Mouse (Mus musculus) A20 (cell line): ENCODE measurements at regions not wholly inside any gene's neighbourhood (a gene's known extent, or its start where the extent isn't known, plus 50 kb on each side); places are given as distances from the start of the nearest gene placed in this dataset.
A peak's percentile ranks its signal among the peaks of the same experiment; 100 is the strongest.

Experiments
- DNase-seq: peaks from one replicate; pipeline ENCODE4 v3.0.0-alpha.2; 2011; ENCODE audit warnings: low read depth, low spot score

DNA sequence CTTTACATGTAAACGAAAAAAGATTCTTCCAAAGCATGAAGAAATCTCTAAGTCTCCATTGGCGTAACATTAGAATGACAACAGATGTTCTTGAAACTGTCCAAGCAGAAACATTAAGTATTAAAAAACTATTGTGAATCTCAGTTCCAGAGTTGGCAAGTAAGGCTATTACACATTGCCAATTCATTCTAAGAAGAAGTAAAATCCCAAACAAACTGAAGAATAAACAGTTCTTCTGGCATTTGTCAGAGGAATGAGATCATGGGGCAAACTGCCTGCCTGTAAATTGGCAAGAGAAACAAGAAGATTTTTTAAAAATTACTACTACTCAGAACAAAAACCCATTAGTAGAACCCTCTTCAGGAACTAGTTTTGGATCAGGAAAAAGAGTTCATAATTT lies 680.1 kb downstream of the Nova1 start:
- no peak for DNase-seq

DNA sequence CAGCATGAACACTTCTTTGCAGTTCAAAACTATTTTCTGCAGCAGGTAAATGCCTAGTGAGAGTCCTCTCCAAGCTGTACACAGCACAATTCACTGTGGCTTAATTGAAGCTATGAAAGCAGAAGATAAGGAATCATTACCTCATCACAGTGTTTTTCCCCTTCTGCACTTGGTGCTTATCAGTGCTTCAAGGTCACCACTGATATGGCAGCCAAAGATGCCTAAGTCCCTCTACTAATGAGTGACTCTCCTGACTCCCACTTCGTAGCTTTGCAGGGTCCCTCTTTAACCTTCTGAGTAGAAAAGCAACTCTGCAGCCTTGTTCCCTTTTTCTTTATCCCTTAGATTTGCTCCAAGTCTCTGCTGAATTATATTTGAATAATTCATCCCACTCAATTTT lies 692.9 kb downstream of the Nova1 start:
- no peak for DNase-seq

DNA sequence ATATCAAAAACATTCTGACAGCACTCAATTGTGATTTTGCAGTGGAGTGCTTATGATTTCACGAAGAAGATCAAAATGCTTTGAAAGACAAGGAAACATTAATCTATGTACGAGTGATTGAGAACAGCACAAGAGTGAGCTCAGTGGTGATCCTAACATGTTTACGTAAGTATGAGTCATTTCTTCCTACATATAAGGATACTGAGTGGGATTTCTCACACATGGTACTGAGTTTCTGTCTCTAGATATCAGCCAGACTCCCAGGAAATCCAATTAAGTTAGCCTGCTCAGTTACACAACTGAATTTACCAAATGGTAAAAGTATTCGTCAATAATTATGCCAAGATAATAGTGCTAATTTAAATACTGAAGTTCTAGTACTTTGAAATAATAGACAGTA lies 707.4 kb downstream of the Nova1 start:
- no peak for DNase-seq

DNA sequence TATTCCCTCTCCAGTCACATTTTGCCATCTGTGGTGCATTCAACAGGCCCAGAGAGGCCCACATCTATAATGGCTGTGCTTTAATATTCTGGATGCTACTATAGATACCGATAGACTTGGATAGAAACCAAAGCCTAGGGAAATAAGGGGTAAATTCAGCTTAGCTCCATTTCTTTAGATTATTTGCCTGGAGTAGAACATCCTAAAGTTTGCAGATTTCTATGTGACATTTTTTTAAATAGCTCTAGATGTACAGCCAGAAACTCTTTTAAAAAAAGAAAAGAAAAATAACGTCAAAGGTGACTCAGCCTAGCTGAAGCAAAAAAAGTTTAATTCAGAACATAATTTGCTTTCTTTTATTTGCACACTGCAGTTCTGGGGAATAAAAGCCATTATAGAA lies 735.4 kb downstream of the Nova1 start:
- DNase-seq, result no peak

DNA sequence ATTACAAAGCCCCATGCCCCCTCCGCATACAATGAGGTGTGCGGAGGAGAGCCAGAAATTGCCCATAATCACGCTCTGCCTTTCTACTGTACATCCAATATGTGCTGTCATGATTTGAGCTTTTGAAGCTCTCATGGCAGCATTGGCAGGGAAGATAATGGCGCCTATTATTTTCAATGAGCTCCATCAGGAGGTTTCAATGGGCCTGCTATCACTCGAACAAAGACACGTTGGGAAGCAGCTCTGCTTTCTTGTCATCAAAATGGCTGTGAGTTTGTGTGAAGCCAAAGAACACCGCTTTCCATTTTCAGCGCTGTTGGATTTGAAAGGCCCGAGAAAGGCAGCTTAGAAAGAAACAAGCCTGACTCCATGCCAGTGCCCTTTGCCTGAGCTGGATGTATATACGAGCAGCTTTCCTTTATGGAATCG lies 742.9 kb downstream of the Nova1 start:
- DNase-seq, result no peak

DNA sequence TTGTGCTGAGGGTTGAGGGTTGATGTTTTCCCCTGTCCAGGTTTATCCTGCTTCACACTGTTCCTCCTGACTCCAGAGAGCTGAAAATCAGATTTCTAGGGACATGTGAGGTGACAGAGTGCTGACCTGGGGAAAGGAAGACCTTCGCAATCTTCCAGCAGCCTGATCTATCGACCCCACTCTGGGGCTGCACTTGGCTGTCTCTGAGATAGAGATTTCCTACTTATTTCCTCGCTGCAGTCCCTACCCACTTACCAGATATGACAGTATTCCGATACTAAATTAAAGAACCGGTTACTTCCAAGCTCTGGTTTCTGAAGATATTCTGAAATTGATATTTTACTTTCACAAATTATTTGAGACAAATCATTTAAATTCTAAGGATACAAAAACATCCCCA lies 743.4 kb downstream of the Nova1 start:
- no peak for DNase-seq

DNA sequence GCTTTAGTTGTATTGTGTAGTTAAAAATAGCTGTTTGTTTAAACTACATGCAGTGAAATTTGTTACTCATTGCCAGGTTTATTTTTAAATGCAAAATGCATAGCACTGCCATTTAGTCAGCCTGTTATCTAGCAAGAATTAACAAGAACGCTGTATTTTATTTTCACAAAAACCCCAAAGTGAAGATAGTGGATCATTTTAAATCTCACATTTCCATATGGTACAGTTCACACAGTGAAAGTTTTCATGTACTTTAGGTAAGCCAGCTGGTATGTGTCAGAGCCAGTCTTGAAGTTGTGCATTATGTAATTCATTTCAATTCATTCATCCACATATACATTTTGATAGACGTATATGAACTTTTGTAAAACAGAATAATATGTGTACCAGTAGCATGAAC lies 751.8 kb downstream of the Nova1 start:
- DNase-seq, result no peak

DNA sequence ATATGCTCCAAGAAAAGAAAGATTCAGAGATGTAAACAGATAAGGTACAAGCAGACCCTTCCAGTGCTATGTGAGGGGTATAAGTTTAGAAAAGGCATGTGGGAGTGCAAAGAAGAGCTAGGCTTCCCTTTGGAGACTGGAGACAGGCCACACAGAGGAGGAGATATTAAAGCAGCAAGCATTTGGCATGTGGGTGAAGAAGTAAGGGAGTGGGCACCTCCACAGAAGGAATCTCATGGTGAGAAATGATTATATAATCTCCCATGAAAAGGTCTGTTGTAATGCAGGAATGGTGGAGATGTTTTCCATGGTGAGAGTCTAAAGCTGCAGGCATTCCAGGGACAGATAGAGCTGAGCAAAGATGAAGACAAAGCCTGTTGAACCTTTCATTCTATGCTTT lies 778.1 kb downstream of the Nova1 start:
- no peak for DNase-seq

DNA sequence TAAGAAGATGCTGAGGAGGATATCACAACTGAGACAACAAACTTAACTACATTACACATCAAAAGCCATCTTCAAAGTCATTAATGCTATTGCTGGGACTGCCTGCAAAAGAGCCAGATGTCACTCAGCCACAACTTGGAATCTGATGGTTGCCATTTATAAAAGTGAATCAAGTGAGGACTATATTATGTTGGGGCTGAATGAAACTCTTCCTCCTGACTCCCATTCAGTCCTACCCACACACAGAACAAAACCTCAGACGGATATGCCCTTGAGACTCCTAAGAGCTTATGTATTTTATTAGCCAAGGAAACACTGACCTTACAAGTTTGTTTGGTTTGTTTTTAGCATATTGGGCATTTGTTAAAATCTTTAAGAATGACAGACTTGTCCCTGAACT lies 778.5 kb downstream of the Nova1 start:
- no peak for DNase-seq

DNA sequence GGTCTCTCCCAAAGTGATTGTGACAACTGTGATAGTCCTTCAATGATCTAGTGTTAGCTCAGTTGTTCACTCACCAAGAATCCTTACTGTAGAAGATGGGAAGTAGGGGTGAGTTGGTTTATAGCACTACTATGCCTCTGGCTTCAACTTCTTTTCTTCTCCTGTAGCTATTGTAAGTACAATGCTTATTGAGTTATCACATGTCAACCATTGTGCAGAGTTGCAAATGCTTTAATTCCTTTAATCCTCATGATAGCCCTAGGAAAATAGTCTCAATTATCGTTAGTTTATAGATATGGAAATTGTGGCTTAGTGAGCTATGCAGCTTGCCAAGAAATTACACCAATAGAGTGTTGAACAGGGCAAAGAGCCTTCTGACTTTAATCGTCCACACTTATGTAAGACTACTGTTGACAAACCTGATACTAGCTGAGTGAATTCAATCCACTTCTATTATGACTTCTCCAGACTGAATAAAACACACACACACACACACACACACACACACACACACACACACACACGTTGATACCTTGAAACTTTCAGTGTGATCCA lies 782.1 kb downstream of the Nova1 start:
- DNase-seq, result no peak

DNA sequence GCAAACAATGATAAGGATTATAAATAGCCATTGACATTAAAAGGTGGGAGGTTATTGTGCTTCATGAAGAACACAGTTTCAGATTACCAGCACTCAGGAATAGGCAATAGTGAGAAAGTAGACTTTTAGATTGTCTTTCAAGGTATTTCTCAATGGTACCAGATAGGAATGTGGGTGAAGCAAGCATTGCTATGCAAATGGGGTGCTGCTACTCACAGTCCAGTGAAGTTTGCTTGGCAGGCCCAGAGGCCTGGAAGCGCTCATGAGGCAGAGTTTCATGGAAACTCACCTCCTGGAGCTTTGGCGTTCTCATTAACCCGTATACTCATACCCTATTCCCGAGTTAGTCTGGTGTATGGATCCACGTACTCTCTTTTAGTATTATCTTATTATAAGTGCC lies 793.5 kb downstream of the Nova1 start:
- DNase-seq, result no peak

DNA sequence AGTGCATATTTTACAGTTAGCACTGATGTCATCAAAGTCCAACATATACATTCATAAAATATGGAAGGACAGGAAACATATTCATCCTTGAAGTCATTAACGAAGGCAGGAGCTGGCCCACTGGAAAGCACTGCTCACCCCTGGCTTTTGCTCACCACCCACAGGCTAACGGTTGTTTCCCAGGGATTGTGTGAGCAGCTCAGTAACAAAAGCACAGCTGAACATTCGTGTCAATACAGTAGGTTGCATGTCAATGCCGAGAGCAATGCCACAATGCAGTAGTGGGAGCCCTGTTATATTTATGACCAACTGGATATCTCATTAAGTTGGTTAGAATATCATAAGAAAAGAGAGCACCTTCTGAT lies 797.2 kb downstream of the Nova1 start:
- no peak for DNase-seq

DNA sequence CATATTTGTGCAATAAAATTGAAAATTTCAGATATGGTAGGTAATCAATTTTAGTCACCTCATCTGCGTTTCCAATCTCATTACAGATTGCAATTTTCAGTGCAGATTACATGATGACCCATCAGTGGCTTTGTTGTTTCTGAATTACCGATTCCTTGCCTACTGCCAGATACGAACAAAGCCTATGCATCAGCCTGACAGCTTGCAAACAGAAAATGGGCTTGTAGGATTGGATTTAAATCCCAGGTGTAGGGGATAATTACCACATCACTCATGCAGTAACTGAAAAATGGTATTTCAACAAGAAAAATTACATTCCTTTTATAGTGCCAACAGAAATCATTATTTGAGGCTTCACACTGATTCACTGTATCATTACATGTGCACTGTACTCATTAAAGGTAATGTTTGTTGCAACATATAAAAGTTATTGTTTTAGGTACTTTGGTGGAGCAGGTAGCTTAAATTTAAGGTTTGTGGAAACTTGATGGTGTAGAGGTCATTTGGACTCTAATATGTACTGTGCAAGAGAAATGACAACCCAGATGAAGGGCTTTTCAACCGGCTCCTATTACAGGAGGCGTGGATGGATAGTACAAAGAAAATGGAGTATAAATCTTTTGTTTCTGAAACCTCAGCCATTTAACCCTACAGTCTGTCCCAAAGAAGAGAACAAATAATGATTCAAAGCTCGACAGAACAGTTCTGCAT lies 797.7 kb downstream of the Nova1 start:
- no peak for DNase-seq

DNA sequence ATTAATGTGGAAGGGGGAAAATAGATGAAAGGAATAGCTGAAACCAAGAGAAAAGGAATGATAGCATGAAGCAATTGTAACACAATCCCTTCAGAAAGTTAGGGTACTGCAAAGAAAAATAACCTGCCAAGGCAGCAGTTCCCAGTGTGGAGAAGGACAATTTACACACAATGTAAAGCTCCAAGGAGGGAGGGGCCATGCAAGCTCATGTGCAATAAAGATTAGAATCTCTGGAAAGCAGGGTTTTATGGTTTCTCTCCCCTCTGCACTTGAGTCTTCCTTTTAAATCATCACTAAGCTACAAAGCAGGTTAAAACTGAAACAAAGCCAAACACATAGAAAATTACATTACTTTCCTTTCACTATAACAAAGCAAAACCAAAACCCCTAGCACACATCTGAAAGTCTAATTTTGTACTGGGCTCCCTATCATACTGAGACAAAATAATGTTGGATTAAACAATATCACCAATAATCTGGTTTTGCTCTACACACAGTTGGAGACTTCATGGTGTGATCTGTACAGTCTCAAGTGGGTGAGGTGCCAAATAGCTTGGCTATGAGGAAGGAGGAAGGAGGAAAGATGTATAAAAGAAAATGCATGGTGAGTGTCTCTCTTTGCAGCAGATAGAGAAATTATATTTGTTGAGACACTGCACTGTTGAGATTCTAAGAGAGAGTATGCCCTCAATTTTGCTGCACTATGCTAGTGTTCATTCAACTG lies 840.9 kb downstream of the Nova1 start:
- no peak for DNase-seq

DNA sequence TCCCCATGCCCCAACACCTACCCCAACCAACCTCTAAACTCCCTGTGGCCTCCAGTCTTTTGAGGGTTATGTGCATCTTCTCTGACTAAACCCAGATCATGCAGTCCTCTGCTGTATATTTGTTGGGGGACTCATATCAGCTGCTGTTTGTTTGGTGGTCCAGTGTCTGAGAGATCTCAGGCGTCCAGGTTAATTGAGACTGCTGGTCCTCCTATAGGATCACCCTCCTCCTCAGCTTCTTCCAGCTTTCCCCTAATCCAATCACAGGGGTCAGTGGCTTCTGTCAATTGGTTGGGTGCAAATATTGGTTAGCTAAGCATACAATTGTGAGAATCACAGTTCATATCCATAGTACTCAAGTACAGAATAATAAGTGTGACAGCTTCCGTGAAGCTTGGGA lies 842.9 kb downstream of the Nova1 start:
- no peak for DNase-seq

DNA sequence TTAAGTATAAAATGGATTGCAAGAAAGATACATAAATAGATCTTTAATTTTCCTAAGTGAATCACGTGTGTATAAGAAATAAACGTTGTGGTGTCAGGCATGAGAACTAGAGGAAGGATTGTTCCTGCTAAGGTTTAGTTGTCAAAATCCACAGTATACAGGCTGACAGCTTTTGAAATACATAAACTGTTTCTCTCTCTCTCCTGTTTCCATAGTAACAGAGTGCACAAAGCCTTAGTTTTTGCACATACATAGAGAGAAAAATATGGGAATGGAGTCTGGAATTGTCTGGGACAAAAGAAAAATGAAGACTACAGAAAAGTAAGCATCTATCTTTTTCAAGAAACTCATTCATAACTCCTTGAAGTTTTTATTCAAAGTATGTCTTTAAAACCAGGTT lies 848.3 kb downstream of the Nova1 start:
- no peak for DNase-seq

DNA sequence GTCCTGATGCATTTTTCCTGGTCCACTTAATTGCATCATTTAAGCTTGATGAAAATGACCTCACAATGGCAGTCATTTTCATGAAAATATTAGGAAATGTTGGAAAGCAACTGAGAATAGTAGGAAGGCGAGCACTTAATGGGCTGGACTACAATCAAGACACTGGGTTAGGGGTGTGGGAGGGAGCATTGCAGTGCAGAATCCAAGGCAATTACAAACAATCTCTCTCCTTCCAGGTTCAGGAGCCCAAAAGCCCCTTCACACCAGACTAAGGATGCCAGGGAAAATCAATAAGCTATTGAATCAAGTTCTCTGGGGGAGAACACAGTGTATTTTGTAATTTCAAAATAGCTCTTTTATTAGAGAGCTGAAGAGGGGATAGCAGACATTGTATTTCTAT lies 848.8 kb downstream of the Nova1 start:
- no peak for DNase-seq

DNA sequence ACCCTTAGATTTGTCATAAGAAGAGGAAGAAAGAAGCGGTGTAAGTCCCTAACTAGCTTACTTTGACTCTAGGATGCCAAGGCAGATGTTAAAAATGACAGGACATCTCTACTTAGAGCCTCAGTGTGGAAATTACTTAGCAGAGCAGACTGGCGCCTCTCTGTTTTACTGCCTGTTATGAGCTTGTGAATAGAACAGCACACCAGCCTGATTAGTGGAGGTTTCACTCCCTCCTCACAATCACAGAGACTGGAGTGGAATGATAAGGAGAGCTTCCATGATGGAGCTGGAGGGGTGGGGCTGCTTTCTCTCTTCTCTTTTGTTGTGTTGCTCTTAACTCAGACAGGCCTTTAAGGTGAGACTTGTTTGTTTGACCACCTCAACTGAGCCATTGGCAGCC lies 871.8 kb downstream of the Nova1 start:
- no peak for DNase-seq

DNA sequence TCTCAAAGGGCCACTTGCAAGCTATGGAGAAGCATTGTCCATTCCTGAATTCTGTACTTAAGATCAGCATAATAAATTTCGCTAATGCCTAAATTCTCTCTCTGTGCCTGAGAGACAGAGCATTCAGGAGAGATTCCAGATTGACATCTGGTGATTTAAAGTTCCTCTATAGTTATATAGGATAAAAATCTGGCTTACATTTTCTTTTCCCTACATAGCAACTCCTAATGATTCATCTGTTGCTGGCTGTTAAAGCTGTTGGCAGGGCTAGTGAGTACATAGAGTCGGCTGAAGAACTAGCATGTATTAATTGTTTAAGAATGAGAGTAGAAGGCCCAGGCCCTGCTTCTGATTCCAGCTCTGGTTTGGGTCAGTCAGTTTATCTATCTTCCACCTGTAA lies 870.0 kb upstream of the Stxbp6 start:
- no peak for DNase-seq

DNA sequence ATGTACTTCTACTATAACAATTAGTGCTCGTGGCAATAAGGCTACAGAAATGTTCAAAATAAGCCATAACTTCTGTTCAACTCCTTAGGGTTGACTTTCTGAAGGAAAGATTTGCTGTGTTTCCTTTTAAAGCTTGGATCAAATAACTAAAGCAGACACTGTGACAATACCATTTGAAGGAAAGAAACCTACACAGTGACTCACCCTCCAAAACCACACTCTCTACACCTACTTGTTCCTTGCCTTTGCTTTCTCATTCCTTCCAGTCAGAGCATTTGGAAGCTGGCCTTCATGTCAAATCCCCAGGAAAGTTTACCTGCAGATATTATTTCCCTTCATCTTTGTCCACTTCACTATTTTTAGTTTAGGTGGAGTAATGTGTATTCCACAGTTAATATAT lies 867.9 kb upstream of the Stxbp6 start:
- no peak for DNase-seq

DNA sequence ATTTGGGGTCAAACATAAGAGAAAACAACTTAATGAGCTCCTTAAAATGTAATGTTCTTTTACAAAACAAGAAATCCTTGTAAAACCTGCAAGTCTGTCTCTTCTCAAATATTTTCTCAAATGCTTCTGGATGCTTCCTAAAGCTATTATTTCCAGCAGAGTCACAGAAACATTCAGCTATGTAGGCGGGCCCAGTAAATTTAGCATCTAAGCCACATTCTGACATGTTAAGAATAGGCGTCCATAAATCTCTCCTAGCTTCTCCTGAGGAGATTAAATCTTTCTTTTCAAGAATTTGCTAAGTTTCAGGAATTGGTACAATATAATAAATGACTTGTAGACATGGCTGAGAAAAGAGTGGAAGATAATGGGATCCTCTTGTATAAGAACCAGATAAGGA lies 858.9 kb upstream of the Stxbp6 start:
- no peak for DNase-seq

DNA sequence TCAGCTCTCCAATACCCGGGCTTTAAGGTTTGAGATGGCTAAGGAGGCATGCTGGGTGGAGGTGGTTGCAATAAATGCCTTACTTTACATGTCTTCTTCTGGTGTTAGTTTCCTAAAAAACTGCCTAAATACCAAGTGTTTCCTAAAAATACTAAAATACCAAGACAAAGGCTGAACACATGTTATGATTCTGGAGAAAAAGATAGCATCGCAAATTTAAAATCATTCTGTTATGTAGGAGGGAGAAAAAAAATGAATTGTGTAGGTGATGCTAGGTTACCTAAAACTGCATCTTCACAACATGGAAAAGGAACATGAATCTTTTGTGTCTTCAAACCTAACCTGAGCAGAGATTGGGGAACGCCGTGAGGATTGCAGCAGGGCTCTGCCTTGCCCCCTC lies 857.7 kb upstream of the Stxbp6 start:
- no peak for DNase-seq

DNA sequence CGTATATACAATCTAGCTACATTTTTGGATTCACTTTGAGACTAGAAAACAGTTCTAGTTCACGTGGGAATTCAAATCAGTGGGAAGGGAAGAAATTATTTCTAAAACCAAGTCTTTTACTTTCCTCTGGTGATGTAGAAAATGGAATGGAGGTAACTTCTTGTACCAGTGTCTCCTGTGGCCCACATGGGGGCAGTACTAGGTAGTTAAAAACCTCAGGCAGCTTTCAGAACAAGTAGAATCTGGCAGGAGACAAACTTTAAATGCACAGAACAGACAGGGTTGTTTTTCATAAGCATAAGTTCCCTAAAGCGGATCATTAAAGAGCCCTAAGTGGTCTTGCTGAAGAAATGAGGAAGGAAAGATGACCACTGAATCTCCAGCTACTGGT lies 855.2 kb upstream of the Stxbp6 start:
- DNase-seq, result peak; percentile 27
